In the genomic region with DNA sequence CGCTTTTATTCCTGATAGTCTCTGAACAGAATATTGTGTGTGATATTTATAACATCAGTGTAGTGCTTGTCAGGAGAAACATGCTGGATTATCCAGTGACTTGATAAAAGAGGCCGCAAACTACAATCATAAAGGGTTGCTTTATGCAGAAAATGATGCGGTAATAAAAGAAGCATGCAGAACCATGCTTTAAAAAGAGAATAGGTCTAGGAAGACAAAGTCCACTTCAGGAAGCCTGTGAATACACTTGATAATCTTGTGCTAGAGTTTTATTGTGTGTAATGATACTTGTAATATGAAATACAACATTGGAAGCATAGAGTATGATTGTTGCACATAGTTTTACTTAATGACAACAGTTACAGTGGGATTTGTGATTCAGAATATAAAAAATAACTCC, we compare ENCODE assay signal across 33 mouse cellular contexts. TPM values are rescaled to one million over a fixed set of nuclear protein-coding genes. Genes with fewer than 3 reads are reported as not detected.
"Had no signal": no experiment of that assay in that cellular context is flagged by ENCODE, and none has a peak within 500 bp of the region (broad histone marks: within the 10 kb centered on the region; RNA-seq: fewer than 3 reads in every experiment).

No protein-coding gene starts in this region.

- H3K36me3 ChIP-seq: limb, embryonic 10.5 days; limb, embryonic 12.5 days; limb, embryonic 13.5 days; limb, embryonic 15.5 days; liver, embryonic 12.5 days; liver, embryonic 13.5 days; liver, embryonic 15.5 days; lung, embryonic 15.5 days; midbrain, embryonic 10.5 days; midbrain, embryonic 12.5 days; midbrain, embryonic 13.5 days; midbrain, embryonic 15.5 days; neural tube, embryonic 12.5 days; neural tube, embryonic 13.5 days had no signal

- H3K27ac ChIP-seq: limb, embryonic 10.5 days; limb, embryonic 12.5 days; limb, embryonic 13.5 days; limb, embryonic 15.5 days; liver, embryonic 12.5 days; liver, embryonic 13.5 days; liver, embryonic 14.5 days; liver, embryonic 15.5 days; lung, embryonic 15.5 days; macrophage; midbrain, embryonic 10.5 days; midbrain, embryonic 12.5 days; midbrain, embryonic 13.5 days; midbrain, embryonic 15.5 days; neural tube, embryonic 12.5 days; neural tube, embryonic 13.5 days had no signal

- H3K4me2 ChIP-seq: limb, embryonic 12.5 days; limb, embryonic 13.5 days; limb, embryonic 15.5 days; liver, embryonic 11.5 days; liver, embryonic 12.5 days; liver, embryonic 13.5 days; liver, embryonic 15.5 days; lung, embryonic 14.5 days; lung, embryonic 15.5 days; midbrain, embryonic 11.5 days; midbrain, embryonic 12.5 days; midbrain, embryonic 13.5 days; midbrain, embryonic 15.5 days; neural tube, embryonic 12.5 days; neural tube, embryonic 13.5 days had no signal

- H3K27me3 ChIP-seq: limb, embryonic 12.5 days; limb, embryonic 13.5 days; limb, embryonic 15.5 days; liver, embryonic 12.5 days; liver, embryonic 13.5 days; liver, embryonic 15.5 days; lung, embryonic 15.5 days; megakaryocyte, embryonic 14.5 days; midbrain, embryonic 12.5 days; midbrain, embryonic 13.5 days; midbrain, embryonic 15.5 days; neural tube, embryonic 12.5 days; neural tube, embryonic 13.5 days had no signal

- H3K4me1 ChIP-seq: limb, embryonic 10.5 days; limb, embryonic 12.5 days; limb, embryonic 13.5 days; limb, embryonic 15.5 days; liver, embryonic 12.5 days; liver, embryonic 13.5 days; liver, embryonic 15.5 days; lung, embryonic 15.5 days; megakaryocyte, embryonic 14.5 days; midbrain, embryonic 10.5 days; midbrain, embryonic 12.5 days; midbrain, embryonic 13.5 days; midbrain, embryonic 15.5 days; neural tube, embryonic 12.5 days; neural tube, embryonic 13.5 days had no signal

- DNase-seq: left cerebral cortex, postnatal 4 days; liver; liver, embryonic 13.5 days; liver, postnatal 0 days; lung, adult 18-20 months; lung, adult 2 months; lung, embryonic 14.5 days; lung, postnatal 14 days; lung, postnatal 36 days; lung, postnatal 4 days; midbrain, embryonic 14.5 days had no signal

- H3K4me3 ChIP-seq: limb, embryonic 10.5 days; limb, embryonic 12.5 days; limb, embryonic 13.5 days; limb, embryonic 15.5 days; liver, embryonic 12.5 days; liver, embryonic 13.5 days; liver, embryonic 15.5 days; lung, embryonic 15.5 days; megakaryocyte, embryonic 14.5 days; midbrain, embryonic 10.5 days; midbrain, embryonic 12.5 days; midbrain, embryonic 13.5 days; midbrain, embryonic 15.5 days; myocyte; neural tube, embryonic 12.5 days; neural tube, embryonic 13.5 days had no signal

- H3K9ac ChIP-seq: limb, embryonic 12.5 days; limb, embryonic 13.5 days; limb, embryonic 15.5 days; liver, embryonic 12.5 days; liver, embryonic 13.5 days; liver, embryonic 14.5 days; liver, embryonic 15.5 days; liver, postnatal 0 days; lung, embryonic 14.5 days; lung, embryonic 15.5 days; midbrain, embryonic 12.5 days; midbrain, embryonic 13.5 days; midbrain, embryonic 15.5 days; neural tube, embryonic 12.5 days; neural tube, embryonic 13.5 days had no signal

- H3K9me3 ChIP-seq: limb, embryonic 10.5 days; limb, embryonic 12.5 days; limb, embryonic 13.5 days; limb, embryonic 15.5 days; liver, embryonic 12.5 days; liver, embryonic 13.5 days; liver, embryonic 15.5 days; lung, embryonic 15.5 days; megakaryocyte, embryonic 14.5 days; midbrain, embryonic 10.5 days; midbrain, embryonic 12.5 days; midbrain, embryonic 13.5 days; midbrain, embryonic 15.5 days; neural tube, embryonic 12.5 days; neural tube, embryonic 13.5 days had no signal

- ATAC-seq: liver, embryonic 12.5 days; liver, postnatal 0 days; lung, postnatal 0 days; midbrain, embryonic 13.5 days; midbrain, embryonic 15.5 days; midbrain, embryonic 16.5 days had no signal

RNA-seq across cellular contexts. Expression of gene Aldh1a1, which starts 54.5 kb away (rescaled TPM):
- polyA plus RNA-seq: limb, embryonic 12.5 days; myocyte; neural tube, embryonic 11.5 days had no signal
